Mouse (Mus musculus): ENCODE data around the gene Pms1.

DNA sequence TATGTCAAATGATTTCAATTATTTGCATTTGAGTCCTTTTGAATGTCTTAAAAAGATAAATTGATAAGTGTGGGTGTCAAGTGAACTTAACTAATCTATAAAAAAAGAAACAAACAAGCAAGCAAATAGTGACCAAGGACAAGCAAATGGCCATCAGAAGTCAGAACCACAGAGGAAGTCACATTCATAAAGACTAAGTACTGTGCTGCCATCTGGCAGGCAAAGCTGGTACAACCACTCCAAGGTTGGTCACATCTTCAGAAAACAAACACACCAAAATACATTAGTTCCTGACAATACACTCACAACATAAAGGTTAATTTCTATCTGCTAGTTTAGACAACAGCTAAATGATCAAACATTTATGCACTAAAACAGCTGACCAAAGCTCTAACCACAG is 24.2 kb downstream of the Pms1 start:
- TF ChIP-seq CTCF (IDR thresholded peaks at IDR 0.05; ENCODE audit: control insufficient read depth, insufficient read depth, insufficient read length): peak; percentile 16
- no peak for TF ChIP-seq USF1 (IDR thresholded peaks at IDR 0.05; ENCODE audit: low read depth)
- no peak for TF ChIP-seq MAX (IDR thresholded peaks at IDR 0.05)
- no peak for TF ChIP-seq MYOD1 (IDR thresholded peaks at IDR 0.05; ENCODE audit: control insufficient read depth, insufficient read length, low read depth)
